Mouse (Mus musculus) thymus, postnatal 10 days (tissue): ENCODE data around the gene 1700022I11Rik.

Experiments used
- DNase-seq, 2 experiments: peaks; one replicate each; pipeline ENCODE4 v3.0.0; 2021; ENCODE audit warnings: low spot score in 2 of 2

Gene 1700022I11Rik

DNA sequence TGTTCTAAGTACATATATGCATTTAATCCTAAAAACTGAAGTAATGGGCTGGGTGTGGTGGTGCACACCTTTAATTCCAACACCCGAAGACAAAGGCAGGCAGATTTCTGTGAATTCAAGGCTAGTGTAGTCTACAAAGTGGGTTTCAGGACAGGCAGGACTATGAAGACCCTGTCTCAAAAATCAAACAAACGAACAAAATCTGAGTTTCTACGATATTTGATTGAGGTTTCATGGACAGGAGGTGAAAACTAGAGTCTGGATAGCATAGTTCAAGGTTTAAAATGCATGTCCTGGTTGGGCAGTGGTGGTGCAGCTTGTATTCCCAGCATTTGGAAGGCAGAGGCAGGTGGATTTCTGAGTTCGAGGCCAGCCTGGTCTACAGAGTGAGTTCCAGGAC, at the start of gene 1700022I11Rik:
Gene 1700022I11Rik, plus strand, starts transcription at position 301 of the 400 bp plus-strand sequence.
- no peak for DNase-seq

DNA sequence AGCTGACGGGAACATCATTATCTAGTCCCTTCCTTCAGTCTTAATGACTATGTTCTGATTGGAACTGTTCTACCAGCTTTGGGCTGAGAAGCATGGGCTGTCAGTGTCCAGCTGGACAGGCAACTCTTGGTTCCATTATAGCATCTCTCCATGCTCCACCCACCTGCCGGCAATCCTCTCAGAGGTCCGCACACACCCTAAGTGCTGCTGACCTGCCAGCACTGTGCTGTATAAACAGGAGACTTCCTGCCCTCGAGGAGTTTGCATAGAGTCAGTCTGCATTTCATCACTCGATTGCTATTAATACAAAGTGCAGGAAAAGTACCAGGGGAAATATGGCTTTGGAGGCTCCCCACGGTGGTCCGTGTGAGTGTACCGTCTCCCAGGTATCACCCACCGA, 48.7 kb upstream of the 1700022I11Rik start:
- no peak for DNase-seq

DNA sequence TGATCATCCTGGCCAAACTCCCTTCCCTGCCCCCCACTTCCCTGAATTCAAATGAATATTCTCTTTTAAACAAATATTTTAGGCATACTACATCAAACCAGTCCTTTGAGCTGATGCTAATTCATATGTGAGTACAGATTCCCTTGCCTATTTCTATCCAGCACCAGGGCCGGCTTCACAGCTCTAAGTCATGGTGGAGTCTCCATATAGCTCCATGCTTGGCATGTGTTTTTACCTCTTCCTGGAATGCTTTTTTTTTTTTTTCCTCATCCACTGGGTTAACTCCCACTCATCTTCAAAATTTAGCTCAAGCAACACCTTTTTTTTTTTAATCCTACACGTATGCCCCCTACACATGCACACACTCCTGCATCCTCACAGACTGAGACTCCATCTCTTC, 47.9 kb upstream of the 1700022I11Rik start:
- no peak for DNase-seq

DNA sequence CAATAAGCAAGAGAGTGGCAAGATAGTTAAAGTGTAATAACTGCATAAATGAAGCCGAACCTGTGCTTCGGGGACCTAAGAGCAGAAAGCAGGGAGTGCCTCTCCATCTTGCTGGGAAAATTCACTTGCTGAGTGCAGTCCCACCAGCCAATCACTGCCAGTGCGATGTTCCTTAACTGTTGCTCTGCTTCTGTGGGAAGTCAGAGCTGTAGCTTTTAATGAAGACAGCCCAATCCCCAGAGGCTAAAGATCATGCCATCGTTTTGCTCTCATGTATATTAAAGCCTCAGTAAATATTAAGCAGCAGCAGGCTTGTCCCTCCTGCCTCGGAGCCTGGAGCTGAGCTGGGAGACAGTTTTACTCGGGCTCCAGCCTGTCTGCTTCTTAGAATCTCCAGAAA, 47.3 kb upstream of the 1700022I11Rik start:
- DNase-seq: no peak

DNA sequence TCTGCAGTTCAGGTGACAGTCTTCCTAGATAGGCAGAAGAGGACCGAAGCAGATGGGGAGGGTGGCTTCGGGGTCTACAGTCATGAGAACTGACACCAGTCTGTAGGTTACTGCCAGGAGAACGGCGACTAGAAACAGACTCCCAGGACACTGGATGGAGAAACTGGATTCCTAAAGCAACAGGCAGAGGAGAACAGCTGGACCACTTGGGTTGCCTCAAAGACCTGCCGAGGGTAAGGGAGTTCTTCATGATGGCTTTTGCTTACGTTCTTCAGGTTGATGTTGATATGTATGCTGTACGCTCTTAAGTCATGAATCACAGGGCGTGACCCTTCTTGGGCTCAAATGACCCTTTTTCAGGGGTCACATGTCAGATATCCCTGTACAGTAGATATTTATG, 46.9 kb upstream of the 1700022I11Rik start:
- DNase-seq: no peak

DNA sequence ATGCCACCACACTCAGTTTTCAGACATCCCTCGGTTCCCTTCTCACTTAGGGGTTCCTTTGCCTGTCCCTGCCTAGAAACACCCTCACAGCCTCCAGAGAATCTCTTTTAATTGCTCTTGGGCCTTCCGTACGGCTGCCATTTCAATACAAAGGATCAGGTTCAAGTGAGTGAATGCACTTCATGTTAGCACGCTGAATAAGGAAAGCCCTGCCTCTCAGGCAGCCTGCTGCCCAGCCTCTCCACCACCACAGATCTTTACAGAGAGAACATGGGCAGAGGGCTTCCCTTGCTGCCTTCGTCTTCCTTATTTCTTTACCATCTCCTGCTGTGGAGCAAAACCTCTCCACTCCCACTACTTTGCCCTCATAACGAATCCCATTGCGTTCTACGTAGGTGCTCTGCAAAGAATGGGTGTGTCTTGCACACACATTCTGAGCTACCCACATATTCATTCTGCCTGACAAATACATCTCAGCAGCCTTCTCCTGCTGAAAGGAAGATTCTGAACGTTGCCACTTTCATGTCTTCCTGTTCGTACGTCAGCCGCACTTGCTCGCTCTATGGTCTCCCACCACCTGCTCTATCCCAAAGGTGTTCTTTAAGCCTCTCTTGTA, 45.2 kb upstream of the 1700022I11Rik start:
- DNase-seq: no peak

DNA sequence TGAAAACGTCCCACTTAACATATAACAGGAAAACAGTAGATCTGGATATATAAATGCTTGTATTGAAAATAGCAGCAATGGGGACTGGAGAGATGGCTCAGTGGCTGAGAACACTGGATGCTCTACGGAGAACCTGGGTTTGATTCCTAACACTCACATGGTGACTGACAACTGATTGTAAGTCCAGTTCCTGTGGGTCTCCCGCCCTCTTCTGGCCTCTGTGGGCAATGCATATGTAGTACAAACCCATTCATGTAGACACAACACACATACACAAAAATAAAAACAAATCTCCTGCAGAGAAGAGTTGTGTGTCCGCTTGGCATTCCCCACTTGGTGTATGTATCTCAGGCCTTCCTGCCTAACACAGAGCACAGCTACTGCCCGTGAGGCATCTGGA, 41.2 kb upstream of the 1700022I11Rik start:
- no peak for DNase-seq

DNA sequence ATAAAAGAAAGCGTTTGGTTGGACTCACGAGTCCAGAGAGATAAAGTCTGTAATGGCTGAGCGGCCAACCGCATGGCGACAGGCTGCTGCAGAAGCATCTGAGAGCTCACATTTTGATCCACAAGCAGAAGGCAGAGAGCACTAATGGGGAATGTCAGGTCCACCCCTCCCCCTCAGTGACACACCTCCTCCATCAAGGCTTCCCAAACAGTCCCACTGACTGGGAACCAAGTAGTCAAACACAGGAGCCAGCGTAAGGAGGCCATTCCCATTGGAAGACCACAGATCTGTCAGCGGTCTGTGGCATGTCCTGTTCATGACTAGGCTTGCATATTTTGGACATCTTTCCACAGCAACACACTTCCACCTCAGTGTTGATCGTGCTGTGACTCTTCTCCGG, 40.5 kb upstream of the 1700022I11Rik start:
- no peak for DNase-seq

DNA sequence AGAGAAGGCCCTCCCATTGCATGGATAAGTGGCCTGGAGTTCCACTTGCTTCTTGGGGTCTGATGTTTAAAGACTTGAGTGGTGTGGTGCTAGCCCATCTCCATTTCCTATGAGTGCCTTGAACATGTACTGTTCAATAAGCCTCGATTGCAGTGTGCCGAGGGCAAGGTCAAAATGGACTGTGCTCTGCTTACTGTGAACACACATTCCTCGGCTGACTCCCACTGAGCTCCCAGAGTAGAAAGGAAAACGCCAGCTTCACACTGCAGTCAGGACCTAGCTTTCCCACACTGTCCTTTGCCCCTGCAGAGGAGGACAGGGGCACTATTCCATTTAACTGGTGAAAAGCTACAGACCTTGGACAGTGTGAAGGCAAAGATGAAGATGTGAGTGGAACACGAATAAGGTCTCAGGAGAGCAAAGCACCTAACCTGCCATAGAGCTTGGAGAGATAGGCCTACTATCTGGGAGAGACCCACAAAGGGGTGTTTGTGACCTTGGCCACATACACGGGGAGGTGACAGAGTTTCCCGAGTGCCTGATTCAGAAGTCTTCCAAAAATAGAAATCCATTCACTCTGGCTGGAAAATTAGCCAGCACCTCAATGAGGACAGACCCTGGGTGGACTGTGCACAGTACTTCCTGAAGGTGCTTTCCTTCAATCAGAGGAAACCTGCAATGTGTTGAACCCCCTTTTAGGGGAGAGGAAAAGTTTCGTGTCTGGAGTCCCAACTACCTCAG, 37.0 kb upstream of the 1700022I11Rik start:
- no peak for DNase-seq

DNA sequence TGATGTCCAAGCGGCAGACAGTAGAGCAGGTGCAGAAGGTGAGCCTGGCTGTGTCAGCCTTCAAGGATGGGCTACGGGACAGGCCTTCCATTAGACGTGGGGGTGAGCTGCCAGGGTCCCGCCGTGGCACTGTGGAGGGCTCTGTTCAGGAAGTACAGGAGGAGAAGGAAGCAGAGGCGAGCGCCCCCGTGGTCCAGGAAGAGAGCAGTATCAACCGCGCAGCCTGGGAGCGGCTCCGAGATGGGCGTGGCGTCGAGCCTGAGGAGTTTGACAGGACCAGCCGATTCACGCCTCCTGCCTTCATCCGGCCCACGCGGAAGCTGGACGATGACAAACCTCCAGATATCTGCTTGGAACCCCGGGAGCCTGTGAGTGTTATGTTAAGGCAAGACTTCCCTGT, 35.8 kb upstream of the 1700022I11Rik start:
- no peak for DNase-seq

DNA sequence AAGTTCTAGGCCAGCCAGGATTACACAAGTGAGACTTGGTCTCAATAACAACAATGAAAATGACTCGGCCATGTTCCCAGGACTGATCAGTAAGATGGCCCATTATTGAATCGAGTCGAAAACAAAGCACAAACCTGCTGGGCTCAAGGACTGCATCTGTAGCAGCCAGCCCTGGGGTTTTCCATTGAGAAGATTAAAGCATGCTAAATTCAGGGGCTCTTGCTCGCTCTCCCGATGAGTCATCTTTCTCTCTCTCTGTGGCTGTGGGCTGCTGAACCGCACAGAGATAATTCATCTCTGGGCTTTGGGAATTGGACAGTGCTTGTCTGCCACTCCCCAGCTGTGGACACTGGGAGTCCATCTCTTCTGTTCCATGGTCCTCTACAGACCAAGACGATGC, 28.0 kb upstream of the 1700022I11Rik start:
- no peak for DNase-seq

DNA sequence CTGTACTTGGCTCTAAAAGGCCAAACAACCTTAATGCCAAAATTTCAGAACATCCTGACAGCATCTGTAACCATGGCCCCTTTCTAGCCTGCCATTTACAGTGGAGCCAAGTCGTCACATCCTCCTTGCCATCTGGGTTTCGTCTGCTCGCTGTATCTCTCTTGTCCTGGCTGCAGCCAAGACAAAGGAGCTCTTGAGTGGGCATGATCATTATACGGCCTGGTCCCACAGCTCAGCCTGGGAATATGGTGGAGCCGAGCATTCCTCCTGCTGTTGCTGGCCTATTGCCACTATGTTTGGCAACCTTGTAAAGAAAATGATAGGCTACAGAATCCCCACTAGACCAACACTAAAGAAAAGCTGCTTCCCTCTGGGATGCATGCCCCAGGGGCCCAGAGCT, 26.1 kb upstream of the 1700022I11Rik start:
- no peak for DNase-seq

DNA sequence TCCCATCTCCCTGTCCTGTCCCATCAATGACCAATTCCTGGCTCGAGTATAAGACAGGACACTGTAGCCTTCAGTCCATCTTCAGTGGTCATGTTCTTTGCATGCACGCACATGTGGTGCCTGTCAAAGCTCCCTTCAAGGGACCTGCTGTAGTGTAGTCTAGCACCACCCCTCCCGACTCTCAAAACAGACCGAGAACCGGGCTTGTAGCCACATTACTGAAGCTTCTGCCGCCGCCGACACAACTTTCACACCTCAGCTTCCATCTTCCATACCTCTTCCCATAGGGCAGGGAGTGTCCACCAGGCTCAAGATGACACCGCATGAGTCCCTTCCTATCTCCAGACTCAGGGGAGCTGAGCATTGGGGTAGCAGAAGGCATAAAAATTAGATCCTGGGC, 25.2 kb upstream of the 1700022I11Rik start:
- DNase-seq: no peak

DNA sequence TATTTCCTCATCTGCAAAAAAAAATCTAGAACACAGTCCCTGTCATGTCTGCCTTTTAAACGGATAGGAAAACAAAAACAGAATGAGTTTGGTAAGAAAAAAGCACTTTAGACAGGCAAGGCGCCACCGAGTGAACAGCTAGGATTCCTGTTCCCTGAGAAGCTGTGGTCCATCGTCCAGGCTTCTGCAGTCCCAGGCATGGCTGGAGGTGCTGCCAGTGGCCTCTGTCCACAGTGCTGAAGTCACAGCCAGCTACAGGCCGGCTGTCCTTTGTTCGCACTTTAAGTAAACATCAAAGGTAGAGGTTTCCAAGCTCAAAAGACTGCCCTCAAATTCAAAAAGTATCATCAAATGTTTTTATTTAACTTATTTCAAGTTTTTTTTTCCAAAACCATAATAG, 24.4 kb upstream of the 1700022I11Rik start:
- no peak for DNase-seq

DNA sequence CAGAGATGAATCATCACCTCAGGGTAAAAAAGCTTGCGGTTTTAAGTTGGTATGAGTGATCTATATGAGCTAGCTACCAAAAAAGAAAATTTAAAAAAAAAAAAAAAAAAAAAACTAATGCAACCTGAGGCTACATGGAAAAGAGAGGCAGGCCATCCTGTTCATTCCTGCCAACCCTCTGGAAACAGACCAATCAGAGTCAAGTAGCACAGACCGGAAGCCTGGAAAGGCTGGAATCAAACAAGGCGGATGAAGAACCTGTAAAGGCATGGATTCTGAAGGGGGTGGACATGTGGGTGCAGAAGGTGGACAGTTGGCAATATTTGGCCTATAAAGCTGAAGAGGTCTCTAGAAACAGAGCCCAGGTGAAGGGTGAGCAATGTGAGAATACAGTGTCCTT, 24.0 kb upstream of the 1700022I11Rik start:
- DNase-seq: no peak

DNA sequence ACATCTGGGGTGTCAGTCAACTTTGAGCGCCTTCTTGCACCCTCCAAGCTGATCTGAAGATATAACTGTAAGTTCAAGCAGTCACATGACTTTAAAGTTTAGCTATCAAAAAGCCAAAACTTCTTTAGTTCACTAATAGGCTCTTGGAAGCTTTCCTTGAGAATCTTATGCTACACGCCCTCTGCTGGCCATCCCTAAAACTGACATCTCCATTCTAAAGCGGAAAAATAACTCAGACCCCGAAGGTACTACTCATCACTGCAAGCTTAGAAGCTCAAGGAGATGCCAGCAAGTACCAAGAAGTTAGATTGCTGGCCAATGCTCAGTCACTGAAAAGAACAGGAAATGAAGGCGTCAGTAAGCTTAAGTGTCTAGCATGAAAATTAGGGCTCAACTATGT, 23.5 kb upstream of the 1700022I11Rik start:
- peak in 1 of 2 experiments; percentile 40 for DNase-seq

DNA sequence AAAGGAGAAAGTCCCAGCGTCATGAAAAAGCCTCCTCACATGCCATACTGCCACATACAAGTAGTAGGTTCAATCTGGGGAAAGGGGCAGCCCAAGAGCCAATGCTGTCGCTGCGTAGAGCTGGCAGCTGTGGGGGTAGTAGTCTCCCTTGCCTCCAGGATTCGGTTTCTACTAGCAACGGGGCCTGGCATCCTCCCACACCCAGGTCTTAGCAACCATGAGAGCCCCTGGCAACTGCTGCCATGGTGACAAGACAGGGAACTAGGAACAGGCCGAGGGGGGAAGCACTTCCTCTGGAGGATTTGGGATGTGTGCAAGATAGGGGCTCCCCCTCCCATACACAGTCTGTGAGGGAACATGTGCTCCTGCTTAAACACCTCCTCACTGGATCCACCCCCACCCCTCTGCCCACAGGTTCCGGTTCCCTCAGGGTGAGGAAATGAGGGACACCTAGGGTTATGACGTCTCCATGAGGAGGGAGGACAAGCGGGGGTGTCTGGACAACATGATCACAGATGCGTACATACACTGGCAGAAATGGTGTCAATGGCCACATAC, 22.6 kb upstream of the 1700022I11Rik start:
- DNase-seq: no peak

DNA sequence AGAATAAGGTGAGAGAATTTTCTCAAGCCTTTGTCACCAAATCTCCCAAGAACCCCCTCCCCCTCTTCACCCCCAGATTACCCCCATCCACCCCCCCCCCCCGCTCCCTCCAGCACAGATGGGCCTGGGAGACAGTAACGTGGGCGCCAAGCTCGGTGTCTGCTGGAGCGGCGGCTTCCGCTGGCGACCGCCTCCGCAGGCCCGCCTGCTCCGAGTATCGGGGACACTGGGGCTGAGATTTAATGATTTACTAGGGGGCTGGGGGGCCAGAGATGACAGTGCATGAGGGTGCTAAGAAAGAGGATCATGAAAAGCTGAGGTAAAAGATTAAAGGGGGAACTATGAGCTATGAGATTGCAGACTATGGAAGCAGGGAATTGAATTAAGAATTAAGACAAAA, 20.9 kb upstream of the 1700022I11Rik start:
- DNase-seq: no peak

DNA sequence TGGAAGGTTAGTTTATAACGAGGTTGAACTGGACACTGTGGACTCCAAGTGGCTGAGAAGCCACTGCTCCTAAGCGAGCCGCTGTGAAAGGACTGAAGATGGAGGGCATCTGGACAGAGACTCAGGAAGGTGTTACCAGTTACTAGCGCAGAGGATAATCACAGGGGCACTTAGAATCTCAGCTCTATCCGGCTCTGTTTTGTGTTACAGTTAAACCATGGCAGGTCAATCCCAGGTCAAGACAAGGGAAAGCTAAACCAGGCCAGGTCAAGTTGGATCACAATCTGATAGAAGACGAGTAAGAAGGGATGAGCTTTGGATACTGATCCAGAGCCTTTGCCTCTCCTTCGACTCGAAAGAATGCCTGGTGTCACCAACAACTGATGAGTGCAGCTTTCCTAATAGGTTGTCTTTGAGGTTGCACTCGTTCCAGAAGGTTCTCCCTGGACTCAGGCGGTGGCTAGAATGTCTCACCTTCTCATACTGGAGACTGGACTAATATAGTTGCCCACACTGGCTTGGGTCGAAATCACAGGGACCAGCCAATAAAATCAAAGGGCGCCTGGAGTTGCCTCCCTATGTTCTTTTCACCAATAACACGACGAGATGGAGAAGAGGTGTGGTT, 20.2 kb upstream of the 1700022I11Rik start:
- no peak for DNase-seq

DNA sequence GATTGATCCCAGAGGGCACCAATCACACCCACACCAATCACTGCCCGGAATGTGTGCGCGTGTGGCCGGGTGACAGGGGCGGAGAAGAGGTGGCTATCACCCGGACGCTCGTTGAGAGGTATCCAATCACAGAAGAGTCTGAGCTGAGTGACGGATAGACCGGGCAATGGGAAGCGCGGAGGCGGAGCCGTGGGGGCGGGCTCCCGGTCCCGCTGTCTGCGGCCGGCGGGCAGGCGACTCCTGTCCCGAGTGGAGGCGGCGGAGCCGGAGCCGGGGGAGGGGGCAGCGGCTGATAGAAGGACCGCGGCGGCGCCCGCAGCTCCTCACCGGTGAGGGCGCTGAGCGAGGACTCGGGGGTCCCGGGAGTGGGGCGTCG, 19.7 kb upstream of the 1700022I11Rik start, which contains the start of gene Dnajb5:
Gene Dnajb5, plus strand, starts transcription at position 139 of the 376 bp plus-strand sequence.
- peak; percentile 89 to 93 for DNase-seq

DNA sequence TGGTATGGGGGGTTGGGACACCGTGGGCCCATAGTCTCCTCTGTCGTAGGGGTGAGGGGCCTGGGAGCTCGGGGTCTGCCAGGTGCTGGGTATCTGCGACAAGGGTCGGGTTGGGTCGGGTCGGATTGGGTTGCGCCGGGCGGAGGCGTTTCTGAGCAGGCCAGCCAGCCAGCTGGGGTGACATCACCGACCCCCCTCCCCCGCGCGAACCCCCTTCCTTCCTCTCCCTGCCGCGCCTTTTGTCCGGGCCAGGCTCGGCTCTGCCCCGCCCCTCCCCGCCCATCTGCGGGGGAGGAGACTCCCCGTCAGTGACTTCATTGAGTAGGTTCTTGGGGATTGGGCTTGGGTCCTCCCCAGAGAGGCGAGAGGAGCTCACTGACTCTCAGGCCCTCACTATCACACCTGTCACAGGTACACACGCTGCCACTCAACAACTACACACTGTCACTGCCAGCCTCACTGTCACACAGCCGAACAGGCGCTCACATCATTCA, 19.3 kb upstream of the 1700022I11Rik start:
- DNase-seq: peak; percentile 87 to 88
